In genomic region chr12:88990753-88991152, GRCm38 (mm10) we compare ENCODE assay signal across 19 mouse cellular contexts.
A peak's percentile ranks its signal among the peaks of the same experiment; 100 is the strongest.
DNase-seq lines count a peak whose midpoint lies in the region.
"Had no signal": no experiment of that assay in that cellular context is flagged by ENCODE, and none has a peak within 500 bp of the region (broad histone marks: within the 10 kb centered on the region; RNA-seq: fewer than 3 reads in every experiment).

No protein-coding gene starts in this region.

- DNase-seq in layer of hippocampus, adult 18-20 months (ENCODE audit: low spot score in 2 of 2), result peak; percentile 23 to 57
- DNase-seq in layer of hippocampus, postnatal 36 days, result no peak
- DNase-seq in layer of hippocampus, adult 9-11 months, result peak; percentile 29
- DNase-seq in layer of hippocampus, postnatal 25 days (ENCODE audit: extremely low spot score in 1 of 2, low spot score in 1 of 2), result no peak
- peak; percentile 7 for DNase-seq in retina, postnatal 1 day
- no peak for DNase-seq in retina, embryonic 14.5 days (ENCODE audit: low spot score)
- DNase-seq in kidney, adult 18-20 months, result no peak
- DNase-seq: adrenal gland, postnatal 10 days; adrenal gland, postnatal 36 days; B cell, adult 2 months; cerebellum, adult 11 months; cerebellum, adult 2 months; cerebellum, adult 9-11 months; cerebellum, postnatal 25 days; embryo, embryonic 11 days; forebrain, postnatal 0 days; gastrocnemius, adult 2 months; gastrocnemius, postnatal 14 days; heart, adult 11 months had no signal

Comparison
In these comparisons a context has a peak if more than half of its experiments do, and no peak if none do; other contexts are left out.
1. DNase-seq: peak in layer of hippocampus, adult 18-20 months (2 of 2), layer of hippocampus, adult 9-11 months (single experiment) and retina, postnatal 1 day (single experiment); none in layer of hippocampus, postnatal 36 days (0 of 2), layer of hippocampus, postnatal 25 days (0 of 2), retina, embryonic 14.5 days (single experiment) and kidney, adult 18-20 months (single experiment).